Mouse (Mus musculus): ENCODE results near the gene 6030468B19Rik. TPM values are rescaled to one million over a fixed set of nuclear protein-coding genes. Genes with fewer than 3 reads are reported as not detected.

6030468B19Rik gene
- polyA plus RNA-seq (2016; fragmentation: Nextera tagmentation; extraction: Ambion mirVana): 1.8 and 3.2 TPM in 2 replicates

DNA sequence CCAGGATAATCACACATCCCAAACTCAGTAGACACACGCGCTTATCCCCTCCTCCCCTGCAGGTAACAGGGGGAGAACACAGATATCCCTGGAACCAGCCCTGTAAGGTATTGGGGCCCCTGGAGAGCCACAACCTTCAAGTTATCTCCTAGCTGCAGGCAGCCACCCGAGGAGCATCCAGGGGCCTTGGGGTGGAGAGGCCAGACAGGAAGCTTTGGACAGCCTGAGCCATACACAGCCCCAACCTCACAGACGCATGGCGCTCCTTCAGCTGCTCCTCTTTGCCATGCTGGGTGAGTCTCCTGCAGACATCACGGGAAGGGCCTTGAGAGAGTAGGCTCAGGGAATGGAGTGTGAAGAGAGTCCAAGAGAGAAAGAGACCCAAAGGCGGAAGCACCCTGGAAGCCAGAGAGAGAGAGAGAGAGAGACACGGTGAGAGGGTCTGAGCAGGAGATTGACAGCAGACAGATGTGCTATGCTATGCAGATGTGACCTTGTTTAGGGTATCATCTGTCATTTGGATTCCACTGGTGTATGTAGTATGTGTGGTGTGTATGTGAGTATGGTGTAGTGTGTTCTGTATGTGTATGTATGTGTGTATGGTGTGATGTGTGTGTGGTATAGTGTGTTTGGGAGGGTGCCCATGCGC, at the start of gene 6030468B19Rik:
6030468B19Rik (plus strand) TSS at position 150 of the 649 bp plus-strand sequence.
- Histone ChIP-seq H3K4me1 (peaks cover 21% of the 10 kb centered on the region), H3K9me3 (no peaks in the 10 kb centered on the region), H3K27me3 (ENCODE audit: poor library complexity, severe bottlenecking) (peaks cover 19% of the 10 kb centered on the region), H3K36me3 (replicated peaks) (no peaks in the 10 kb centered on the region), H3K4me3 (peak within 1 kb of the TSS; percentile 27), H3K27ac (peak within 1 kb of the TSS; percentile 67)
- WGBS: 67% methylated on average over 9 of the region's 9 CpGs
- DNase-seq (ENCODE audit: extremely low spot score, low spot score): no peak

DNA sequence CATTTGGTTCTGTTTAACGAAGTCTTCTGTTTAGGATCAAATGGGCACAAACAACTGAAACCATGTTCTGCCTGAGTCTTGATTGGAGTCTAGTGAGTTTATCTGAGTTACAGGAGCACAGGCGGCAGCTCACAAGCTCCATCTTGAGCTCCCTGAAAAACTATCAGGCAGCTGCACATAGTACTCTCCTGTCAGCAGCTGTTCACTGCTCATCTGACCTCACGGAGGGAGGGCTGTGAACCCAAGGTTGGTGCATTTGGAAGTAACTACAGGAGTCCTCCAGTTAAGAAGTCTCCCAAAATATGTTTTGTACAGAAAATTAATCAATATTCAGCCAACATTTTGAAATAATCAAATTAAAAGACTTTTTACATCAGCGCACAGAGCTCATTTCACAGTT, 48.8 kb upstream of the 6030468B19Rik start:
- no peaks in the 10 kb centered on the region for H3K27me3 ChIP-seq (ENCODE audit: poor library complexity, severe bottlenecking)
- DNase-seq (ENCODE audit: extremely low spot score, low spot score): no peak
- WGBS: 91% methylated on average over 4 of the region's 4 CpGs
- no peaks in the 10 kb centered on the region for H3K4me1 ChIP-seq
- no peak overlapping the region for H3K4me3 ChIP-seq
- H3K27ac ChIP-seq: no peak overlapping the region
- no peaks in the 10 kb centered on the region for H3K9me3 ChIP-seq
- peaks cover 100% of the 10 kb centered on the region for H3K36me3 ChIP-seq (replicated peaks)

DNA sequence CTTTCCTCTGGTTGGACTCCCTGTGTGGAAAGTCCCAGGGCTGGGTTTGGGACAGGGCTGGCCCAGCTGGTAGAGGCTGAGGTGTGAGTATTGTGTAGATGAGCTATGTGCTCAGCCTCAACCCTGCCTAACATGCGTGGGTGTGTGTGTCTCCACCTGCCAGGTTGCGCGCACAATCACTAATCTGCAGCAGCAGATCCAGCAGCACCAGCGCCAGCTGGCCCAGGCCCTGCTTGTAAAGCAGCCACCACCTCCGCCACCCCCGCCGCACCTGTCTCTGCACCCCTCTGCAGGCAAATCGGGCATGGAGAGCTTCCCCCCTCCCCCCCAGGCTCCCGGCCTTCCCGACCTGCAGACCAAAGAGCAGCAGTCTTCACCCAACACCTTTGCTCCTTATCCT, 48.0 kb upstream of the 6030468B19Rik start:
- Histone ChIP-seq H3K4me1 (no peaks in the 10 kb centered on the region), H3K36me3 (replicated peaks) (peaks cover 100% of the 10 kb centered on the region), H3K27me3 (ENCODE audit: poor library complexity, severe bottlenecking) (no peaks in the 10 kb centered on the region), H3K9me3 (no peaks in the 10 kb centered on the region), H3K4me3 (no peak overlapping the region), H3K27ac (no peak overlapping the region)
- DNase-seq (ENCODE audit: extremely low spot score, low spot score): no peak
- 93% methylated on average over 10 of the region's 10 CpGs for WGBS

DNA sequence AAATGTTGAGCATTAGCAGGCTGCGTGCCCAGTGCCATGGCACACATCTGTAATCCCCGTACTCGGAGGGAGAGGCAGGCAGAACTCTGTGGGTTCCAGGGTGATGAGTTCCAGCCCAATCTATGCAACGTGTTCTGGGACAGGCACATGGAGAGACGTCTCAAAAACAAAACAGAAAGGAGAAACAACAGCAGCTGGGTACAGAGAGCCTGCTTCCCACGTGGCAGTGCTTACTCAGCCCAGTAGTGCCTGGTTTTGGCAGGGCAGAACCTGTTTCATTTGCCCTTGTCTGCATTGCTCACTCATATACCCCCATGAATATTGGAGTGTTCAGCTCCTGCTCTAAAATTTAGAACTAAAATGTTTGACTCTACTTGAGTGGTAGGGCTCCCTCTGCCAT, 45.9 kb upstream of the 6030468B19Rik start:
- Histone ChIP-seq H3K27me3 (ENCODE audit: poor library complexity, severe bottlenecking) (no peaks in the 10 kb centered on the region), H3K27ac (no peak overlapping the region), H3K9me3 (no peaks in the 10 kb centered on the region), H3K4me1 (no peaks in the 10 kb centered on the region), H3K4me3 (no peak overlapping the region), H3K36me3 (replicated peaks) (peaks cover 100% of the 10 kb centered on the region)
- WGBS: 91% methylated on average over 6 of the region's 6 CpGs
- DNase-seq (ENCODE audit: extremely low spot score, low spot score): no peak

DNA sequence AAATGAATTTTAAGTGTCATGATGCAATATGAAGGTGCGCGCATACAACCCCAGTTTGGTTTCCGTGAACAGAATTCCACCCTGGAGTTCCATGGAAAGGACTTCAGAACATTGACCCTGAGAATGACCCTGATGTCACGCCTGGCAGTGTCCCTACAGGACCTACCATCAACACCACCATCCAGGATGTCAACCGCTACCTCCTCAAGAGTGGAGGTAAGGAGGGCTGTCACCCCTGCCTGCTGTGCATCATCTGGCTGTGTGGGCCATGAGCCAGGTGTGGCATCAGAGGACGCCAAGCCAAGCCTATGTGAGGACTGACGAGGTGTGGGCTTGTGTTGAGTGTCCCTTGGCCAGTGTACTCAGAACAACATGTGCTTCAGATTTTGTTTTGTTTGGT, 41.6 kb upstream of the 6030468B19Rik start:
- H3K36me3 ChIP-seq (replicated peaks): peaks cover 100% of the 10 kb centered on the region
- no peak overlapping the region for H3K4me3 ChIP-seq
- DNase-seq (ENCODE audit: extremely low spot score, low spot score): no peak
- H3K27ac ChIP-seq: no peak overlapping the region
- no peaks in the 10 kb centered on the region for H3K4me1 ChIP-seq
- H3K9me3 ChIP-seq: no peaks in the 10 kb centered on the region
- 96% methylated on average over 7 of the region's 7 CpGs for WGBS
- H3K27me3 ChIP-seq (ENCODE audit: poor library complexity, severe bottlenecking): no peaks in the 10 kb centered on the region

DNA sequence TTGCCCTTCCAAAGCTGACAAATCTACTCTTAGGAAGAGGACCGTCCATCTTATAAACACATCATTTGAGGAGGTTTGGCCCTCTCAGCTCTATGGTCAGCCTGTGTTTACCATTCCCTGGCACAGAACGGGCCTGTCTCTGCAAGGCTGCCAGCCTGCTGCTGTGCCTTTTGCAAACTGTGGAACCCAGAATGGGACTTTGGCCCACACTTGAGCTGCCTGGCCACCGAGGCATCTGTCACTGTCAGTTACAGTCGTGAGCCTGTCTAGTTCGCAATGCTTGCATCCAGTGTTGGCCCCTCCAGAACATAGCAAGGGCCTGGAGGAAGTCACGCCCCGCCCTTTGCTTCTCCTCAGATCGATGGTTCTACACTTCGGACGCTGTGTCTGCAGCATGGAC, 38.2 kb upstream of the 6030468B19Rik start:
- no peak for DNase-seq (ENCODE audit: extremely low spot score, low spot score)
- no peaks in the 10 kb centered on the region for H3K27me3 ChIP-seq (ENCODE audit: poor library complexity, severe bottlenecking)
- WGBS: 95% methylated on average over 10 of the region's 10 CpGs
- no peaks in the 10 kb centered on the region for H3K4me1 ChIP-seq
- no peaks in the 10 kb centered on the region for H3K9me3 ChIP-seq
- no peak overlapping the region for H3K27ac ChIP-seq
- peaks cover 96% of the 10 kb centered on the region for H3K36me3 ChIP-seq (replicated peaks)
- no peak overlapping the region for H3K4me3 ChIP-seq

DNA sequence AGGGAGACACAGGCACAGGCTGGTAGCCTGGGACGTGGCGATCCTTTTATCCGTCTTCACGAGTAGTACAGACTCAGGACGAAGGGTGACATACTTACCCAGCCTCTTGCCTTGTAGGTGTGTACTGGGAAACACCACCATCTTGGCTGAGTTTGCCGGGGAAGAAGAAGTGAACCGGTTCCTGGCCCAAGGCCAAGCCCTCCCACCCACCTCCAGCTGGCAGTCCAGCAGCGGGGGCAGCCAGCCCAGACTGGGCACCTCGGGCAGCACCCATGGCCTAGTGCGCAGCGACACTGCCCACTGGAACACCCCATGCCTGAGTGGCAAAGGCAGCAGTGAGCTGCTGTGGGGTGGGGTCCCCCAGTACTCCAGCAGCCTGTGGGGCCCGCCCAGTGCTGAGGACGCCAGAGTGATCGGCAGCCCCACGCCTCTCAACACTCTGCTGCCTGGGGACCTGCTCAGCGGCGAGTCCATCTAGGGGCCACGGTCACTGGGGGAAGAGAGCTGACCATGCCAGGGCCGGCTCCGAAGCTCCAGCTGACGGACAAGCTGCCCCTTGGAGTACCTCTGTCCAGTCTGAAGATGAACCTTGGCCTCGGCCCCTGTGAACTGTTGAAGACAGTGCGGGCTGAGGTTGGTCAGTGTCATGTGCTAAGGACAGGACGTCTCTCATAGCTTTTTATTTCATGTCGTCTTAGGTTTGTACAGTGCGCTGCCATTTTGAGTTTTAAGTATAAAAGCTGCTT, 36.9 kb upstream of the 6030468B19Rik start:
- Histone ChIP-seq H3K4me3 (no peak overlapping the region), H3K36me3 (replicated peaks) (peaks cover 96% of the 10 kb centered on the region), H3K4me1 (no peaks in the 10 kb centered on the region), H3K9me3 (no peaks in the 10 kb centered on the region), H3K27me3 (ENCODE audit: poor library complexity, severe bottlenecking) (no peaks in the 10 kb centered on the region), H3K27ac (0 out of 2 replicates have a peak overlapping the region, but pooled peaks have one; percentile 44)
- 96% methylated on average over 26 of the region's 26 CpGs for WGBS
- DNase-seq (ENCODE audit: extremely low spot score, low spot score): no peak

DNA sequence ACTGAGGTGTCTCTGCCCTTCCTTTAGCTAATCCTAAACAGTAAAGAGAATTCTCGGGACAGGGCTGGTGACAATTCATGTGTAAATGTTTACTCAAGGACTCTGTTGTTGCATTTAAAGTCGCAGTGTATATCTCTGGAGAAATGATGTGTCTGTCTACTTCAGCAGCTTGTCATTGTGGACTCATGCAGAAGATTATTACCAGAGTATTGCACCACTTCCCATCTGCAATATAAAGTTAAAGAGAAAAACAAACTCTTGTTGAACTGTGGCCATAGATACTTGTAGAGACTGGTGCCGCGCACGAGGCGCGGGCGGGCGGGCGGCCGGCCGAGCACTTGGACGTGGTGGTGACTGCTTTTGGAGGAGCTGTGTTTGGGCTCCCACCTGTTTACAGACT, 35.7 kb upstream of the 6030468B19Rik start:
- Histone ChIP-seq H3K27ac (no peak overlapping the region), H3K4me3 (no peak overlapping the region), H3K27me3 (ENCODE audit: poor library complexity, severe bottlenecking) (no peaks in the 10 kb centered on the region), H3K9me3 (no peaks in the 10 kb centered on the region), H3K36me3 (replicated peaks) (peaks cover 96% of the 10 kb centered on the region), H3K4me1 (no peaks in the 10 kb centered on the region)
- 95% methylated on average over 13 of the region's 13 CpGs for WGBS
- DNase-seq (ENCODE audit: extremely low spot score, low spot score): no peak

DNA sequence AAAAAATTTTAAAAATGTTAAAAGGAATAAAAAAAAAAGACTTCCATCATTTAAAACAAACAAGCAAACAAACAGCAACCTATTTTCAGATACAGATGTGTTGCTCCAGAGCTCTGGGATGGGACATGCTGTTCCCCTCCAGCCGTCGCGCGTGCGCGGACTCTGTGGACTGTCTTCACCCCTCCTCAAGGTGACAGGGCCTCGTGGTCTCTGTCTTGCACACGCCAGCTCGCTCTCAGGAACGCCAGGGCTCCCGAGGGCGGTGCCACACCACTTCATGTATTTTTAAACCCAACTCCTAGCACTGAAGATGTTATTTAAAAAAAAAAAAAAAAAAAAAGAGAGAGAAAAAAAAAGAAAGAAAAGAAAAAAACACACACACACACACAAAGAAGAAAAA, 35.2 kb upstream of the 6030468B19Rik start:
- Histone ChIP-seq H3K9me3 (no peaks in the 10 kb centered on the region), H3K4me3 (no peak overlapping the region), H3K27ac (no peak overlapping the region), H3K36me3 (replicated peaks) (peaks cover 92% of the 10 kb centered on the region), H3K4me1 (no peaks in the 10 kb centered on the region), H3K27me3 (ENCODE audit: poor library complexity, severe bottlenecking) (no peaks in the 10 kb centered on the region)
- DNase-seq (ENCODE audit: extremely low spot score, low spot score): no peak
- WGBS: 93% methylated on average over 12 of the region's 12 CpGs

DNA sequence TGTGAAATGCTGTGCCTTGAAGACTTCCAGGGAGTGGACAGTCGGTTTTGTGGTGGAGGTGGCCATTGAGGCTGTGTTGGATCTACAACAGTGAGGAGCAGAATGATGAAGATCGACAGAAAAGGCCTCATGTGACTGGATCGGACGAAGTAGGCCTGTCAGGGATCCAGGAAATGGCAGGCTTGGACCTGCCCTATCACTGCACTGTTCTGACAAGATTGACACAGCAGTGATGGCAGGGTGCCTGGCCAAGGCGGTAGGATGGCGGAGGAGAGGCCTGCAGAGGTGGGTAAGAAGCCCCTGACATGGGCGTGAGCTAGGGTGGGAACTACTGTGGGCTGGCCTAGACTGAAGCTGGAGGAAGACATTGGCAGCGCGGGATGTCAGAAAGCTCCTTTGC, 33.1 kb upstream of the 6030468B19Rik start:
- Histone ChIP-seq H3K9me3 (no peaks in the 10 kb centered on the region), H3K27ac (no peak overlapping the region), H3K36me3 (replicated peaks) (peaks cover 73% of the 10 kb centered on the region), H3K4me1 (peaks cover 4% of the 10 kb centered on the region; the same call in 1 of the 2 replicates), H3K4me3 (no peak overlapping the region), H3K27me3 (ENCODE audit: poor library complexity, severe bottlenecking) (no peaks in the 10 kb centered on the region)
- 95% methylated on average over 9 of the region's 9 CpGs for WGBS
- DNase-seq (ENCODE audit: extremely low spot score, low spot score): no peak

DNA sequence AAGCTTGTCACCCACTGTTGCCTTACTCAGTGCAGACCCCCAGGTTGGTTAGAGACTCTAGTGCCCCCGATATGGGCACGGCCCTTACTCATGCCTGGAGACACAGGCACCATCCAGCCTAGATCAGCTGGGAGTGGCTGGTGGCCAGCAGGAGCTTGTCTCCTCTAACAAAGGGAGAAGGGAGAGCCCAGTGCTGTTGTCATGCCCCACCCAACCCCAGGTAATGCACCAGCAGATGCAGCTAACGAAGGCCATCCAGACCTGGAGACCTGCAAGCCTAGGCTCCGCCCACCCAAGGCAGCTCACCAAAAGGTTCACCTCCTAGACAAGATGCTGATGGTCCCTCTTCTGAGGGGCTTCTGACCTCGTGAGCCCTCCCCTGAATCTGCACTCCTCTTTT, 32.1 kb upstream of the 6030468B19Rik start:
- no peaks in the 10 kb centered on the region for H3K27me3 ChIP-seq (ENCODE audit: poor library complexity, severe bottlenecking)
- no peak for DNase-seq (ENCODE audit: extremely low spot score, low spot score)
- no peak overlapping the region for H3K27ac ChIP-seq
- H3K4me3 ChIP-seq: no peak overlapping the region
- peaks cover 13% of the 10 kb centered on the region for H3K4me1 ChIP-seq
- no peaks in the 10 kb centered on the region for H3K9me3 ChIP-seq
- H3K36me3 ChIP-seq (replicated peaks): peaks cover 63% of the 10 kb centered on the region
- WGBS: 94% methylated on average over 5 of the region's 5 CpGs

DNA sequence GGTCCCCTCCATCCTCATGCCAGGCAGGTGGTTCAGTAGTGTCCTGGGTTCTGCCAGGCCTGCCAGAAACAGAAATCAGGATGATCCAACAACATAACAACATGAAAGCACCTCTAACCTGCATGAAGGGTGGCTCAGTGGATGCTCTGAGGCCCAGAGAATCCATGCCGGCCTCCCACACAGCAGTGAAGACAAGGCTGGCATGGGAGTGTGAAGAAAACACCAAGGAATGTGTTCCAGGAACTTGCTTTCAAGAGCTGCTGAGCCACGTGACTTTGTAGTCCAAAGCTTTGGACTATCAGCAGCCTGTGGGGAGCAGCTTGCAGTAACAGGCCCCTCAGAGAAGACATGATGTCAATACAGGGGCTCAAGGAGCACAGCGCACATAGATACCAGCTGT, 31.2 kb upstream of the 6030468B19Rik start:
- 88% methylated on average over 3 of the region's 3 CpGs for WGBS
- H3K36me3 ChIP-seq (replicated peaks): peaks cover 54% of the 10 kb centered on the region

More for the DNA sequence above, 31.2 kb upstream of the 6030468B19Rik start:
- Histone ChIP-seq H3K4me1 (peaks cover 13% of the 10 kb centered on the region), H3K27ac (no peak overlapping the region), H3K4me3 (no peak overlapping the region), H3K9me3 (no peaks in the 10 kb centered on the region), H3K27me3 (ENCODE audit: poor library complexity, severe bottlenecking) (no peaks in the 10 kb centered on the region)
- DNase-seq (ENCODE audit: extremely low spot score, low spot score): no peak
